Mouse (Mus musculus) heart, adult 2 months (tissue): Measurements from ENCODE around the gene Ptpro. TPM values are rescaled to one million over a fixed set of nuclear protein-coding genes. Genes with fewer than 3 reads are reported as not detected.

ENCODE experiments used
- DNase-seq, 2 experiments: peaks; one replicate each; pipeline ENCODE4 v3.0.0; 2021
- H3K27ac ChIP-seq: fragments of 200-600 bp; 2 replicates; pipeline ENCODE4 v1.8.1; 2022
- H3K27me3 ChIP-seq: fragments of 200-500 bp; 2 replicates; pipeline ENCODE4 v1.6.1; 2012; ENCODE audit warnings: mild to moderate bottlenecking, low read length, inconsistent platforms, mixed read lengths; ENCODE audit not compliant: control insufficient read depth, insufficient read depth
- H3K36me3 ChIP-seq: fragments of 200-500 bp; 2 replicates; pipeline ENCODE4 v1.6.1; 2012; ENCODE audit warnings: low read length, inconsistent platforms; ENCODE audit not compliant: control insufficient read depth, insufficient read depth
- H3K4me1 ChIP-seq: fragments of 200-500 bp; 2 replicates; pipeline ENCODE4 v1.6.1; 2011; ENCODE audit warnings: low read length; ENCODE audit not compliant: control insufficient read depth, insufficient read depth
- H3K4me3 ChIP-seq: fragments of 200-600 bp; 2 replicates; pipeline ENCODE4 v1.8.1; 2022
- H3K79me2 ChIP-seq: fragments of 200-500 bp; replicated peaks from 2 replicates; pipeline ENCODE4 v1.6.1; 2012; ENCODE audit warnings: mild to moderate bottlenecking, inconsistent platforms, low read length, moderate library complexity, mixed read lengths; ENCODE audit not compliant: control insufficient read depth, insufficient read depth
- H3K9ac ChIP-seq: fragments of 200-500 bp; 2 replicates; pipeline ENCODE4 v1.6.1; 2012; ENCODE audit warnings: low read depth, mild to moderate bottlenecking, control low read depth, inconsistent platforms, low read length, mixed read lengths
- CTCF ChIP-seq: fragments of 200-600 bp; IDR thresholded peaks from 2 replicates; pipeline ENCODE4 v1.8.1; 2022; ENCODE audit warnings: antibody characterized with exemption, mild to moderate bottlenecking, moderate library complexity
- EP300 ChIP-seq: fragments of 200-500 bp; IDR thresholded peaks from 2 replicates; pipeline ENCODE4 v1.6.1; 2011; ENCODE audit warnings: low read depth, low read length, control low read depth; ENCODE audit not compliant: insufficient read depth
- POLR2A ChIP-seq: fragments of 200-500 bp; IDR thresholded peaks from 2 replicates; pipeline ENCODE4 v1.6.1; 2011; ENCODE audit warnings: mild to moderate bottlenecking, low read depth, low read length, control low read depth; ENCODE audit not compliant: insufficient read depth
- WGBS: fragments of 180-500 bp; shearing (Covaris S2); methylation state at CpG from one replicate; pipeline ENCODE4 v1.1.7; 2018; 5-methylcytosine and 5-hydroxymethylcytosine counted together
- intact Hi-C: fragments of 180-260 bp; cut with DNase I; formaldehyde crosslinking; loops from one replicate; pipeline ENCODE4 v1.15.1; 2025
- polyA plus RNA-seq: library from polyadenylated mRNA; depleted of rRNA; stranded (reverse); fragments of >200 nt; gene quantifications from 2 replicates; pipeline ENCODE4 v1.2.3, GENCODE M21; 2012
- total RNA-seq, 2 experiments: library from RNA; stranded (reverse); gene quantifications; 2 replicates each; pipeline ENCODE4 v1.2.3; 2021

Gene Ptpro
- total and polyA plus RNA-seq, 3 experiments = 2.0 to 5.1 (median 2.0) TPM

- DNase-seq = no peak
Observed at GRCm38 (mm10) chr6:137268019-137268418, 15.9 kb downstream of the Ptpro start.

DNA sequence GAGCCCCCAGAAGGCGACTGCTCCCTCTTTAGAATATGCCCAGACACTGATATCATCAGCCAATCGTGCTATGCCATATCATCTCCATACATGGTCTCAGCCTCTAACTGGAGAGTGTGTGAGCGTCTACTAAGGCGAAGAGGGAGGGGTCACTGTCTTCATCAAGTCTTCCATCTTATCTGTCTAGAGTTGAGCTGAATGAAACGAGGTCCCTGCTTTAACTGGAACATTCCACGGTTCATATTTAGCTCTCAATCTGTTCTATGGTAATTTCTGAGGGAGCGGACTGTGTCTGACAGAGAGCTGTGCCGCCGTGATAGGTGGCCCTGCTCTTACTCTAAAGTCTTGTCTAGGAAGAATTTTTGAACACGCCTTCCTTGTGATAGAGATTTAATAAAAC is 16.5 kb downstream of the Ptpro start:
- TF ChIP-seq POLR2A (no peak), EP300 (no peak), CTCF (no peak)
- Histone ChIP-seq H3K36me3 (no peaks in the 10 kb centered on the region), H3K27me3 (no peaks in the 10 kb centered on the region), H3K9ac (no peak overlapping the region), H3K4me3 (no peak overlapping the region), H3K4me1 (no peaks in the 10 kb centered on the region), H3K79me2 (no peaks in the 10 kb centered on the region), H3K27ac (no peak overlapping the region)
- intact Hi-C loops = no loop called here
- DNase-seq = no peak
- 82% methylated on average over 10 of the region's 10 CpGs for WGBS

More at GRCm38 (mm10) chr6:137268019-137268418, 15.9 kb downstream of the Ptpro start:
- no peaks in the 10 kb centered on the region for H3K79me2 ChIP-seq
- H3K27ac ChIP-seq = no peak overlapping the region
- no peak overlapping the region for H3K4me3 ChIP-seq
- intact Hi-C loops = no loop called here
- WGBS = 76% methylated on average over 8 of the region's 8 CpGs
- no peak overlapping the region for H3K9ac ChIP-seq
- TF ChIP-seq CTCF (no peak), EP300 (no peak), POLR2A (no peak)
- no peaks in the 10 kb centered on the region for H3K36me3 ChIP-seq
- no peaks in the 10 kb centered on the region for H3K27me3 ChIP-seq
- H3K4me1 ChIP-seq = no peaks in the 10 kb centered on the region

DNA sequence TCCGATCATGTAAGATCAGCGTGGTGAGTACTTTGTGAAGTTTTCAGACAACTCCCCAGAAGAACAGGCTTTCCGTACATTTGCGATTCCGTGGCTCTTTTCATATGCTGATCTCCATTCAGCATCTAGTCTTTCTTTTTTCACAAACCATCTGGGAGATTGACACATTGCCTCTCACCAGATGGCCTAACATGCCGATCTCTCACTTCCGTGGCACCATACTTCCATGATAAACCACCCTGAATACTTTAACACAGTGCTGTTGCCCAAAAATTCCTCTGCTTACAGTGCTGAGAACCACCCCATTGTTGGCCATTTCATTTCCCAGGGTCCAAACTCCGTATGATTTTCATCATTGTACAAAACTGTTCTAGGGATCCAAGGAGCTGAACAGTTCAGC is 20.4 kb downstream of the Ptpro start:
- H3K27me3 ChIP-seq = no peaks in the 10 kb centered on the region
- no peak overlapping the region for H3K9ac ChIP-seq
- no peak overlapping the region for H3K27ac ChIP-seq
- no peaks in the 10 kb centered on the region for H3K79me2 ChIP-seq
- TF ChIP-seq EP300 (no peak), POLR2A (no peak), CTCF (no peak)
- no peaks in the 10 kb centered on the region for H3K36me3 ChIP-seq
- H3K4me3 ChIP-seq = no peak overlapping the region
- WGBS = 91% methylated on average over 8 of the region's 8 CpGs
- H3K4me1 ChIP-seq = no peaks in the 10 kb centered on the region
- intact Hi-C loops = no loop called here
- DNase-seq = no peak

DNA sequence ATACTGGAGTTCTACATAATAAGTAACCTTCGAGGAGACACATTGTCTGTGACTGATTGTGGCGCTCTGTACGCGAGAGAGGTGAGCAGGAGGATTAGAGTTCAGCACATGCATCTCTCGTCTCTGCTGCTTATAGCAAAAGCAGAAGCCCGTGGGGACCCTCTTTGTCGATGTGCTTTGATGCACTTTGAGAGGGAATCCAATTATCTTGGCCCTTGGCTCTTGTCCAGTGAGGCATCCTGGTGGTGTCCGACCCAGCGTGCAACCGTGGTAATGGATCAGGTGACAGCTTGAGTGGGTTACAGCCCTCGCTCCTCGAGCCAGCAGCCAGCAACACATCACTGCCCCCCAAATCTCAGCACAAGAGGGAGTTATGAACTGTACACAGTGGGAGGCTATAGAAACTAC is 25.5 kb downstream of the Ptpro start:
- Histone ChIP-seq H3K79me2 (no peaks in the 10 kb centered on the region), H3K27me3 (no peaks in the 10 kb centered on the region), H3K36me3 (no peaks in the 10 kb centered on the region), H3K4me3 (no peak overlapping the region), H3K9ac (no peak overlapping the region), H3K27ac (no peak overlapping the region), H3K4me1 (no peaks in the 10 kb centered on the region)
- TF ChIP-seq POLR2A = no peak
- no peak for TF ChIP-seq EP300
- no peak for TF ChIP-seq CTCF
- 65% methylated on average over 12 of the region's 12 CpGs for WGBS
- no peak for DNase-seq
- intact Hi-C loops = no loop called here

GRCm38 (mm10) chr6:137279576-137279975 is 27.5 kb downstream of the Ptpro start:
- no peak for DNase-seq
- Histone ChIP-seq H3K4me1 (no peaks in the 10 kb centered on the region), H3K27ac (no peak overlapping the region), H3K9ac (no peak overlapping the region), H3K4me3 (no peak overlapping the region), H3K27me3 (no peaks in the 10 kb centered on the region), H3K36me3 (no peaks in the 10 kb centered on the region), H3K79me2 (no peaks in the 10 kb centered on the region)
- intact Hi-C loops = no loop called here
- 85% methylated on average over 7 of the region's 7 CpGs for WGBS
- TF ChIP-seq CTCF (no peak), POLR2A (no peak), EP300 (no peak)

DNA sequence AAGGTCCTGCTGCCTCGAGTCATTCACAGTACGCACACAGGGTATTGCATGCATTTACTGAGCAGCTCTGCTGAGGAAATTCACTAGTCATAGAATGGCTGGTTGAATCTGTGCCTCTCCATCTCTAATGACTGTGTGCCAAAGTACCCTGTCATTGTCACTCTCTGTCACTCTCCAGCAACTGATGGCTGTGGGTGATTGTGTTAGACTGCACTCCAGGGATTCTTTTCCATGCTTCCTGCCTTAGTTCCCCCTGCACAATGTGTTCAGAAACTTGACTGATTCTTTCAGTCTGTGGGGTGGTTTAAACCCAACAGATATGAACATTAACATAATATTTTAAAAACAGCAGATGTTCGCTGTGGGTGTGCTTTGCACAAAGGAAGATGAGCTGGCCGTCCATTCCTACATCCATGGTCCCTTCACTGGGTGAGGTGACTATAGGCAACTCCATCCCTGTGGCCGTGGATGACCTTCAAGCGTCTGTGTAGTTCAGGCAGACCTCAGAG is 29.5 kb downstream of the Ptpro start:
- TF ChIP-seq EP300 (no peak), POLR2A (no peak), CTCF (no peak)

DNA sequence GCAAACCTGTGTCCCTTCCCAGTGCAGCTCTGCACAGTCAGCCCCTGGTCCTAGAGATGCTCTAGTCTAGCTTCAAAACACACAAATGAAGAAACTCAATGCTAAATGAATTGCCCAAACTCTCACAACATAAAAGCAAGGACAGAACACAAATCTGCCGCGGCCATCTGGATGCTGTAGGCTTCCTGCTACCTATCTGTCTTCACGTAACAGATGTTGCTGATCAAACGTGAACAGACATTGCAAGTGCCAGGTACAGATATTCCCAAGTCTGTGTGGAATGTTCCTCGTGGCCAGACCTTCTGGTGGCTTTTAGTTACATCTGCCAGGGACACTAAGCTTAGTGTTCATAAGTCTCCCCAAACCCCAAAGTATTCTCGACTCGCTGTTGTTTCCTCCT is 29.9 kb downstream of the Ptpro start:
- no peaks in the 10 kb centered on the region for H3K79me2 ChIP-seq
- H3K4me1 ChIP-seq = no peaks in the 10 kb centered on the region
- no peak overlapping the region for H3K9ac ChIP-seq
- H3K27ac ChIP-seq = no peak overlapping the region
- no peaks in the 10 kb centered on the region for H3K36me3 ChIP-seq
- no peak for TF ChIP-seq POLR2A
- no peak for TF ChIP-seq EP300
- TF ChIP-seq CTCF = no peak
- intact Hi-C loops = no loop called here
- no peak for DNase-seq
- WGBS = 72% methylated on average over 7 of the region's 7 CpGs
- H3K27me3 ChIP-seq = no peaks in the 10 kb centered on the region
- H3K4me3 ChIP-seq = no peak overlapping the region

More for the DNA sequence above, 29.5 kb downstream of the Ptpro start:
- Histone ChIP-seq H3K9ac (no peak overlapping the region), H3K79me2 (no peaks in the 10 kb centered on the region), H3K36me3 (no peaks in the 10 kb centered on the region), H3K4me3 (no peak overlapping the region), H3K27me3 (no peaks in the 10 kb centered on the region), H3K27ac (no peak overlapping the region), H3K4me1 (no peaks in the 10 kb centered on the region)
- intact Hi-C loops = no loop called here
- 77% methylated on average over 6 of the region's 6 CpGs for WGBS
- DNase-seq = no peak
